Mouse (Mus musculus) liver, postnatal 0 days (tissue): ENCODE results near the gene Sec24b.

Experiments used
- CTCF ChIP-seq: sonication (generic); IDR thresholded peaks from 2 replicates; pipeline ENCODE4 v1.5.1; 2016; ENCODE audit warnings: antibody characterized with exemption, low read depth
- EP300 ChIP-seq: IDR thresholded peaks from 2 replicates; pipeline ENCODE4 v1.6.1; 2016; ENCODE audit warnings: antibody characterized with exemption, low read depth, mild to moderate bottlenecking

DNA sequence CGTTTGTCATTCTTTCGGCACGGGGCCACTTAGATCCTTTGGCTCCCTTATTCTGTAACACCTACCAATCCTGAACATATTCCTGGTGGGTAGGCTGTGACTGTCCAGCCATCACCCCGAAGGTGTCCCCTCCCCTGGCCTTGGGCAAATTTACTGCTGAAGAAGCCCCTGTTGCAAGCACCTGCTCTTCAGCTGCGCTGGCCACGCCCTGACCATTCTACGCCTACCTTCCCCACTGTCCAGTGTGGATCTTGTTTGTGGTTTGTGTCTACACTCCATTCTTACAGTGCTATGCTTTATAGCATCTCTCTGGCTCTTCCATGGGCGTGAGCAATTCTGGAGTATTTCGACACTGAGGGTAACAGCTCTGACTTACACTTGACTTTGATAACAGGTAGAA is 27.3 kb upstream of the Sec24b start:
- TF ChIP-seq CTCF (no peak), EP300 (no peak)
